Mouse (Mus musculus) bone marrow, adult 2 months (tissue): Measurements from ENCODE around the gene Btbd17.

Experiments used
- CTCF ChIP-seq: fragments of 200-500 bp; IDR thresholded peaks from 2 replicates; pipeline ENCODE4 v1.5.1; 2011; ENCODE audit warnings: low read length, control low read depth; ENCODE audit not compliant: control insufficient read depth, insufficient read depth
- POLR2A ChIP-seq: fragments of 200-500 bp; IDR thresholded peaks from 2 replicates; pipeline ENCODE4 v1.6.1; 2011; ENCODE audit warnings: low read depth, mild to moderate bottlenecking, control low read depth, low read length, borderline replicate concordance; ENCODE audit not compliant: control insufficient read depth

GRCm38 (mm10) chr11:114780076-114780475 lies 15.7 kb downstream of the Btbd17 start:
- TF ChIP-seq CTCF = no peak
- TF ChIP-seq POLR2A = no peak
